Mouse (Mus musculus): ENCODE measurements around the gene A630073D07Rik. TPM values are rescaled to one million over a fixed set of nuclear protein-coding genes. Genes with fewer than 3 reads are reported as not detected.
"Not testable (repeated sequence)": the region's sequence is repeated elsewhere in the genome, so short reads cannot be mapped to it uniquely, and the experiment has no call there.

Gene A630073D07Rik
- not detected in 2 replicates for polyA plus RNA-seq (2015; fragmentation: Nextera tagmentation; extraction: Ambion mirVana)

DNA sequence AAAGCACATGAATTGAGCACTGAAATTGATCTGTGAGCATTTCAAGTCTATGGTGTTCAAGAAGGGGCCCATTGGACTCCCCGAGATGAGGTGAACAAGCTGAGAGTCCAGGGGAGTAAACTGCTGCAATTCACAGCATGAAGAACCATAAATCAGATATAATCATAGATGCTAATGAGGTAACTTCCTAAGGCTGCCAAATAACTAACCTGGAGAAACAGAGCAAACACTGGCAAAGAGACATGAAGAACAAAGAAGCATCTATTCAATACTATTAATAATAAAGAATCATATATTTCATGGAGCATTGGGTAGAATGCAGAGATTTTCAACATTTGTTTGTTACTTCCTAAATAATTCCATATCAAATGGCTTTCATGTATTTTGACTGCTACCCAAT, at the start of gene A630073D07Rik:
TSS of gene A630073D07Rik (minus strand) at position 101 of the 400 bp plus-strand sequence.
- Histone ChIP-seq H3K27ac (no peak within 1 kb of the TSS), H3K4me3 (no peak within 1 kb of the TSS), H3K4me1 (no peaks in the 10 kb centered on the region), H3K27me3 (no peaks in the 10 kb centered on the region), H3K36me3 (no peaks in the 10 kb centered on the region), H3K9ac (no peak within 1 kb of the TSS), H3K9me3 (no peaks in the 10 kb centered on the region), H3K4me2 (no peak within 1 kb of the TSS)
- WGBS: 68% methylated on average over 1 of the region's 1 CpGs
- no peak for ATAC-seq (ENCODE audit: borderline replicate concordance, extremely low read depth, low FRiP score, low TSS enrichment)

- 81% methylated on average over 1 of the region's 1 CpGs for WGBS
- no peaks in the 10 kb centered on the region for H3K27me3 ChIP-seq
- ATAC-seq (ENCODE audit: borderline replicate concordance, extremely low read depth, low FRiP score, low TSS enrichment): no peak
- no peak within 1 kb of the TSS for H3K9ac ChIP-seq
- H3K4me1 ChIP-seq: no peaks in the 10 kb centered on the region
- H3K4me3 ChIP-seq: no peak within 1 kb of the TSS
- no peaks in the 10 kb centered on the region for H3K9me3 ChIP-seq
- H3K36me3 ChIP-seq: no peaks in the 10 kb centered on the region
- H3K27ac ChIP-seq: no peak within 1 kb of the TSS
- H3K4me2 ChIP-seq: no peak within 1 kb of the TSS
Observed at GRCm38 (mm10) chr6:132700907-132701306, 49.6 kb upstream of the A630073D07Rik start, which contains the start of gene Tas2r121. Tas2r121 (minus strand) TSS chr6:132701007.

DNA sequence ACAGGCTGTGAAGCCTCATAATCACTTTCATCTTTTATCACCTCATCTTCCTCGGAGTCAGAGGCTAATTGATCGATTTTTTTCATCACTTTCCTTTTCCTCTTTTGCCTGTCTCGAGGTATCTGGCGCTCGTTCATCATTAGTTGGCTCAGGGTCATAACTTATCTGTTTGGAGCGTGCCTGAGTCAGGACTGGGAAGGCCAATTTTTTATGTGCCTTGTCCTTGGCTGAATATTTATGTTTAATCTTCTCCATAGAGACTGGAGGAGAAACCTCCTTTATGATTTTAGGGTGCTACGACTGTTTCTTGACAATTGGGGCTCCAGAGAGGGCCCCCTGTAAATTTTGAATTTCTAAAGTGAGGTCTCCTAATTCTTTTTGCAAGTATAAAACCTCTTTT, 40.3 kb upstream of the A630073D07Rik start:
- 62% methylated on average over 7 of the region's 7 CpGs for WGBS
- not testable (repeated sequence) for H3K4me2 ChIP-seq; H3K27ac ChIP-seq; H3K4me1 ChIP-seq; H3K27me3 ChIP-seq; H3K9ac ChIP-seq; ATAC-seq (ENCODE audit: borderline replicate concordance, extremely low read depth, low FRiP score, low TSS enrichment); H3K36me3 ChIP-seq; H3K9me3 ChIP-seq; H3K4me3 ChIP-seq

GRCm38 (mm10) chr6:132656653-132657052, 5.3 kb upstream of the A630073D07Rik start, which contains the start of gene Tas2r120:
Tas2r120 (plus strand) TSS chr6:132656953.
- Histone ChIP-seq H3K4me1 (no peaks in the 10 kb centered on the region), H3K36me3 (no peaks in the 10 kb centered on the region), H3K4me2 (no peak within 1 kb of the TSS), H3K4me3 (no peak within 1 kb of the TSS), H3K27ac (no peak within 1 kb of the TSS), H3K27me3 (no peaks in the 10 kb centered on the region), H3K9me3 (no peaks in the 10 kb centered on the region), H3K9ac (no peak within 1 kb of the TSS)
- ATAC-seq (ENCODE audit: borderline replicate concordance, extremely low read depth, low FRiP score, low TSS enrichment): no peak

DNA sequence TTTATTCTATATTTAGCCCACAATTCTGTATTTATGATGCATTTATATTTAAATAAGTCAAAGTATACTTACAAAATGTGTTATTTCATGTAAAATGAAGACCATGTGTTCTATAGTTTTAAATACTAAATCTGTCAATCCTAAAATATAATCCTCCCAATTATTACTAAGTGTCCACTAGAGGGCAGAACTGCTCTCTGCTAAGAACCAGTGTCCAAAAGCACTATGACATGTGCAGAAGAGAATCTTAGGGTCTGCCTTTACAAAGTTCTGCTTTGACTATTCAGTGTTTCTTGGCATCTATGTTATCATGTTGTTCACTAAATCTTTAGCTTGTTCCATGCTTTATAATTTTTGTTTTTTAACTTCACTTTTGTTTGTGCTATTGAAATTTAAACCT, 1.9 kb downstream of the A630073D07Rik start:
- H3K27me3 ChIP-seq: no peaks in the 10 kb centered on the region
- no peak overlapping the region for H3K4me2 ChIP-seq
- no peak for ATAC-seq (ENCODE audit: borderline replicate concordance, extremely low read depth, low FRiP score, low TSS enrichment)
- no peak overlapping the region for H3K9ac ChIP-seq
- H3K4me1 ChIP-seq: no peaks in the 10 kb centered on the region
- H3K4me3 ChIP-seq: no peak overlapping the region
- no peaks in the 10 kb centered on the region for H3K36me3 ChIP-seq
- H3K27ac ChIP-seq: no peak overlapping the region
- H3K9me3 ChIP-seq: no peaks in the 10 kb centered on the region

- H3K4me1 ChIP-seq; H3K4me2 ChIP-seq; H3K9ac ChIP-seq; H3K9me3 ChIP-seq; H3K36me3 ChIP-seq; H3K27ac ChIP-seq; H3K27me3 ChIP-seq; ATAC-seq (ENCODE audit: borderline replicate concordance, extremely low read depth, low FRiP score, low TSS enrichment); H3K4me3 ChIP-seq: not testable (repeated sequence)
- 52% methylated on average over 2 of the region's 2 CpGs for WGBS
Observed at GRCm38 (mm10) chr6:132595613-132596012, 55.7 kb downstream of the A630073D07Rik start, which contains the start of gene Prp2. Prp2 (plus strand) TSS chr6:132595913.

Other genes with a start within 250 kb of the A630073D07Rik start
- not detected in 2 replicates for gene Prh1, start 81.7 kb downstream of the A630073D07Rik start, polyA plus RNA-seq (2015; fragmentation: Nextera tagmentation; extraction: Ambion mirVana)
- gene Prp2, start 55.6 kb downstream of the A630073D07Rik start, polyA plus RNA-seq (2015; fragmentation: Nextera tagmentation; extraction: Ambion mirVana): not detected in 2 replicates
- not detected in 2 replicates for gene Tas2r120, start 5.4 kb upstream of the A630073D07Rik start, polyA plus RNA-seq (2015; fragmentation: Nextera tagmentation; extraction: Ambion mirVana)
- not detected in 2 replicates for gene Tas2r121, start 49.5 kb upstream of the A630073D07Rik start, polyA plus RNA-seq (2015; fragmentation: Nextera tagmentation; extraction: Ambion mirVana)
- not detected in 2 replicates for gene Tas2r122, start 60.4 kb upstream of the A630073D07Rik start, polyA plus RNA-seq (2015; fragmentation: Nextera tagmentation; extraction: Ambion mirVana)
- gene Tas2r115, start 86.5 kb upstream of the A630073D07Rik start, polyA plus RNA-seq (2015; fragmentation: Nextera tagmentation; extraction: Ambion mirVana): not detected in 2 replicates
- gene Tas2r124, start 103.2 kb upstream of the A630073D07Rik start, polyA plus RNA-seq (2015; fragmentation: Nextera tagmentation; extraction: Ambion mirVana): not detected in 2 replicates
- gene Tas2r102, start 110.6 kb upstream of the A630073D07Rik start, polyA plus RNA-seq (2015; fragmentation: Nextera tagmentation; extraction: Ambion mirVana): not detected in 2 replicates
- not detected in 2 replicates for gene Tas2r136, start 126.6 kb upstream of the A630073D07Rik start, polyA plus RNA-seq (2015; fragmentation: Nextera tagmentation; extraction: Ambion mirVana)
- not detected in 2 replicates for gene Tas2r117, start 151.3 kb upstream of the A630073D07Rik start, polyA plus RNA-seq (2015; fragmentation: Nextera tagmentation; extraction: Ambion mirVana)
- not detected in 2 replicates for gene Tas2r123, start 195.6 kb upstream of the A630073D07Rik start, polyA plus RNA-seq (2015; fragmentation: Nextera tagmentation; extraction: Ambion mirVana)
- gene Tas2r116, start 203.9 kb upstream of the A630073D07Rik start, polyA plus RNA-seq (2015; fragmentation: Nextera tagmentation; extraction: Ambion mirVana): not detected in 2 replicates
- gene Tas2r110, start 216.5 kb upstream of the A630073D07Rik start, polyA plus RNA-seq (2015; fragmentation: Nextera tagmentation; extraction: Ambion mirVana): not detected in 2 replicates
- gene Tas2r113, start 241.5 kb upstream of the A630073D07Rik start, polyA plus RNA-seq (2015; fragmentation: Nextera tagmentation; extraction: Ambion mirVana): not detected in 2 replicates